Mouse (Mus musculus): ENCODE results near the gene Dock3. TPM values are rescaled to one million over a fixed set of nuclear protein-coding genes. Genes with fewer than 3 reads are reported as not detected.
A peak's percentile ranks its signal among the peaks of the same experiment; 100 is the strongest.

The Dock3 gene
- total and polyA plus RNA-seq, 3 experiments = 1.0 to 9.0 (median 6.6) TPM

DNA sequence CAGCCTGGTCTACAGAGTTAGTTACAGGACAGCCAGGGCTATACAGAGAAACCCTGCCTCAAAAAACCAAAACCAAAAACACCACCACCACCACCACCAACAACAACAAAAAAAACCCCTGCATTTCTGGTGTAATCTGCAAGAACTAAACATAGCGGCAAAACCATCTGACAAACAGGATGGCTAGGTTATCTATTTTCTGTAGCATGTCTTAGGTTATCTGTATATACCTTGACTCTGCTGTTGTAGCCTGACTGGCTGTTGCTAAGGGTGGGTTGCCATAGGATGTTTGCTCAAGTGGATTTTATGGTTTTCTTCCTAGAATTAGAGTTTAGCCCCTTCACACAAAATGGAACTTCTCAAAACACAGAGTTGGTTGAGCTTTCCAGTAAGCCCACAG, 38.1 kb upstream of the Dock3 start:
- no peak overlapping the region for H3K4me3 ChIP-seq
- intact Hi-C loops (cut with DNase I) = no loop called here

DNA sequence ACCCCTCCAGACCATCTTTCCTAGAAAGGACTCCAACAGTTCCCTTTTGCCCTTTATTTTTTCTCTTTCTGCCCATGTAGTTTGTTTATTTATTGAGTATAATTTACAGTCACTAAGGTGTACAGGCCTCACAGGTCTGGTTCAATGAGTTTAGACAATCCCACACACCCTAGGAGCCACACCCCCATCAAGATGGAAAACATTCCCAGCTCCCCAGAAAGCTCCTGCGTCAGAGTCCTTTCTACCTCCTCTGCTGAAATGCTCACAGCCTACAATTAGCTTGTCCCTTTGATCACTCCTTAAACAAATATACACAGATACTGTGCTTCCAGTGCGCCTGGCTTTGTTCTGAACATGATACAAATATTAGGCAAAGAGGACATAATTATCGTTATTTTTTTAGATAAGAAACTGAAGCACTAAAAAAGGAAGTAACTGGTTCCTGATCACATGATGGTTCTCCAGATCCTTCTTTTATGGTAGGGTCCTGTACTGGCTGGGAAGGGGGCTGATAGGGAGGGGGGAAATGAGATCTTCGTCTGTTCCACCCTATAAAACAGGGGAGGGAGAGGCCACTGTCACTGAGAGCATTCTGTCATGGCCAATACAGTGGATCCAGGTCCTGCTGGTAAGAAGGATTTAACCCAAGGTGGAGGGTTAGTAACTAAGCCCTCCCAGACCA, 36.2 kb upstream of the Dock3 start:
- H3K4me3 ChIP-seq = no peak overlapping the region

More for the DNA sequence above, 38.1 kb upstream of the Dock3 start:
- no peak overlapping the region for H3K9ac ChIP-seq (ENCODE audit: low read depth, low read length)
- TF ChIP-seq POLR2A (IDR thresholded peaks at IDR 0.05; ENCODE audit: insufficient read depth, low read depth, low read length) = no peak
- no peak for TF ChIP-seq CTCF (IDR thresholded peaks at IDR 0.05)
- TF ChIP-seq EP300 (IDR thresholded peaks at IDR 0.05; ENCODE audit: insufficient read depth, low read depth, low read length) = no peak
- 94% methylated on average over 1 of the region's 1 CpGs for WGBS
- no peaks in the 10 kb centered on the region for H3K36me3 ChIP-seq (ENCODE audit: control insufficient read depth, insufficient read depth, low read length)
- H3K27me3 ChIP-seq (ENCODE audit: control insufficient read depth, insufficient read depth, low read length) = no peaks in the 10 kb centered on the region
- no peak overlapping the region for H3K27ac ChIP-seq
- H3K79me2 ChIP-seq (replicated peaks; ENCODE audit: control insufficient read depth, insufficient read depth, low read length) = no peaks in the 10 kb centered on the region
- no peak for DNase-seq
- H3K4me1 ChIP-seq (ENCODE audit: control insufficient read depth, insufficient read depth, low read length) = peaks cover 3% of the 10 kb centered on the region; the same call in 1 of the 2 replicates

DNA sequence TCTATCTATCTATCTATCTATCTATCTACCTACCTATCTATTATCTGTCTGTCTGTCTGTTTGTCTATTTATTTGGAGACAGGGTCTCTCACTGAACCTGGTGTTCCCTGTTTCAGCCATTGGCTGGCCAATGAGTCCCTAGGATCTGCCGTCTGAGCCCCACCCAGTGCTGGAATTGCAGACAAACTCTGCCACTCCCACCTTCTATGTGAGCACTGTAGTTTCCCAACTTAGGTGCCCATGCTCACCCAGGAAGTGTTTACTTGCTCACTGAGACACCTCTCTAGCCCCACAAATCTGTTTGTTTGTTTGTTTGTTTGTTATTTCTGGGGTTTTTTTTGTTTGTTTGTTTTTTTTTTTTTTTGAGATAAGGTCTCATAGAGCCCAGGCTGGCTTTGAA, 35.3 kb upstream of the Dock3 start:
- H3K9ac ChIP-seq (ENCODE audit: low read depth, low read length) = no peak overlapping the region
- DNase-seq = no peak
- H3K27me3 ChIP-seq (ENCODE audit: control insufficient read depth, insufficient read depth, low read length) = no peaks in the 10 kb centered on the region
- H3K79me2 ChIP-seq (replicated peaks; ENCODE audit: control insufficient read depth, insufficient read depth, low read length) = no peaks in the 10 kb centered on the region
- no peaks in the 10 kb centered on the region for H3K4me1 ChIP-seq (ENCODE audit: control insufficient read depth, insufficient read depth, low read length)
- no peak for TF ChIP-seq EP300 (IDR thresholded peaks at IDR 0.05; ENCODE audit: insufficient read depth, low read depth, low read length)
- TF ChIP-seq POLR2A (IDR thresholded peaks at IDR 0.05; ENCODE audit: insufficient read depth, low read depth, low read length) = no peak
- no peak for TF ChIP-seq CTCF (IDR thresholded peaks at IDR 0.05)
- no peaks in the 10 kb centered on the region for H3K36me3 ChIP-seq (ENCODE audit: control insufficient read depth, insufficient read depth, low read length)
- no peak overlapping the region for H3K4me3 ChIP-seq
- 53% methylated on average over 1 of the region's 1 CpGs for WGBS
- H3K27ac ChIP-seq = no peak overlapping the region
- intact Hi-C loops (cut with DNase I) = no loop called here

More for the DNA sequence above, 36.2 kb upstream of the Dock3 start:
- H3K27ac ChIP-seq = no peak overlapping the region
- H3K4me1 ChIP-seq (ENCODE audit: control insufficient read depth, insufficient read depth, low read length) = peaks cover 2% of the 10 kb centered on the region; the same call in 1 of the 2 replicates
- intact Hi-C loops (cut with DNase I) = no loop called here
- WGBS = 45% methylated on average over 4 of the region's 4 CpGs
- H3K9ac ChIP-seq (ENCODE audit: low read depth, low read length) = no peak overlapping the region
- no peaks in the 10 kb centered on the region for H3K27me3 ChIP-seq (ENCODE audit: control insufficient read depth, insufficient read depth, low read length)
- H3K36me3 ChIP-seq (ENCODE audit: control insufficient read depth, insufficient read depth, low read length) = no peaks in the 10 kb centered on the region
- no peak for DNase-seq
- TF ChIP-seq POLR2A (IDR thresholded peaks at IDR 0.05; ENCODE audit: insufficient read depth, low read depth, low read length) = no peak
- no peak for TF ChIP-seq EP300 (IDR thresholded peaks at IDR 0.05; ENCODE audit: insufficient read depth, low read depth, low read length)
- no peak for TF ChIP-seq CTCF (IDR thresholded peaks at IDR 0.05)
- no peaks in the 10 kb centered on the region for H3K79me2 ChIP-seq (replicated peaks; ENCODE audit: control insufficient read depth, insufficient read depth, low read length)

DNA sequence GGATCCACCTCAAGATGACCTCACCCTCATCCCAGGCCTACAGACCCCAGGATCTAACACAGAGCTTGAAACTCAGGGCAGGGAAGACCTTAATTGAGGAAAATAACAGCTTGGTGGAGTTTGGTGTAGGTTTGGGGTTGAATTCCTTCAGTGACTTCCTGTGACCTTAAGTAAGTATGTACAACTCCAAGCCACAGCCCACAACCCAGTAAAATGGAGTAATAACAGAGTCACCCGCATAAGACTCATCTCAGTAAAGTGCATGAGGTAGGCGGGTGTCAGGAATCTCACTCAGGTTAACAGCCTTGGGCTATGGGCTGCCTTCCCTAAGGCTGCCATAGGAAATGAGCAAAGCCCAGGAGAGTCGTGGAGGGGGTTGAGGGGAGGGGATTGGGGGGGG, 33.0 kb upstream of the Dock3 start:
- no peak for DNase-seq
- no peak for TF ChIP-seq POLR2A (IDR thresholded peaks at IDR 0.05; ENCODE audit: insufficient read depth, low read depth, low read length)
- no peak for TF ChIP-seq CTCF (IDR thresholded peaks at IDR 0.05)
- Histone ChIP-seq H3K9ac (ENCODE audit: low read depth, low read length) (no peak overlapping the region), H3K4me3 (no peak overlapping the region), H3K27me3 (ENCODE audit: control insufficient read depth, insufficient read depth, low read length) (no peaks in the 10 kb centered on the region), H3K27ac (no peak overlapping the region), H3K79me2 (replicated peaks; ENCODE audit: control insufficient read depth, insufficient read depth, low read length) (no peaks in the 10 kb centered on the region), H3K4me1 (ENCODE audit: control insufficient read depth, insufficient read depth, low read length) (peaks cover 1% of the 10 kb centered on the region; the same call in 1 of the 2 replicates), H3K36me3 (ENCODE audit: control insufficient read depth, insufficient read depth, low read length) (peaks cover 2% of the 10 kb centered on the region; the same call in 1 of the 2 replicates)
- intact Hi-C loops (cut with DNase I) = no loop called here
- 71% methylated on average over 3 of the region's 3 CpGs for whole genome bisulfite sequencing

DNA sequence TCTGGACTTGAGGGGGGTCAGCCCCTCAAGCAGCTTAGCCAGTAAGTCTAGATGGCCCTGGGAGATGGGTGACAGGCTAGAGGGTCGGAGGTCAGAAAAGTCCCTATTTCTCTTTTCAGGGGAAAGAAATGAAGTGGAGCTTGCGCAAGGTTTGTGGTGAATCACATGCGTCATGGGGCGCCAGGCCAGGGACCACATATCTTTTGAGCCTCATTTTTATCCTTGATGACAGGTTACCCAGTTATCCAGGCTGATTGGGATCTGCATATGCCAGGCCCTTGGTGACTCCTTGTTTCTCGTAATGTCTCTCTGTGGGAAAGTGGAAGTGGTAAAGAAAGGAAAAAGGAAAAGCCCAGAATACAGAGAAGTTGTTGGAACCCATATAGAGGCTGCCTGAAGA, 32.2 kb upstream of the Dock3 start:
- H3K27me3 ChIP-seq (ENCODE audit: control insufficient read depth, insufficient read depth, low read length) = no peaks in the 10 kb centered on the region
- no peaks in the 10 kb centered on the region for H3K79me2 ChIP-seq (replicated peaks; ENCODE audit: control insufficient read depth, insufficient read depth, low read length)
- TF ChIP-seq EP300 (IDR thresholded peaks at IDR 0.05; ENCODE audit: insufficient read depth, low read depth, low read length) (no peak), POLR2A (IDR thresholded peaks at IDR 0.05; ENCODE audit: insufficient read depth, low read depth, low read length) (no peak), CTCF (IDR thresholded peaks at IDR 0.05) (no peak)
- peaks cover 2% of the 10 kb centered on the region; the same call in 1 of the 2 replicates for H3K36me3 ChIP-seq (ENCODE audit: control insufficient read depth, insufficient read depth, low read length)
- peak in 1 of 2 experiments; percentile 47 for DNase-seq
- intact Hi-C loops (cut with DNase I) = no loop called here
- H3K4me3 ChIP-seq = no peak overlapping the region
- H3K9ac ChIP-seq (ENCODE audit: low read depth, low read length) = no peak overlapping the region
- no peak overlapping the region for H3K27ac ChIP-seq
- peaks cover 3% of the 10 kb centered on the region for H3K4me1 ChIP-seq (ENCODE audit: control insufficient read depth, insufficient read depth, low read length)
- 83% methylated on average over 5 of the region's 5 CpGs for WGBS

DNA sequence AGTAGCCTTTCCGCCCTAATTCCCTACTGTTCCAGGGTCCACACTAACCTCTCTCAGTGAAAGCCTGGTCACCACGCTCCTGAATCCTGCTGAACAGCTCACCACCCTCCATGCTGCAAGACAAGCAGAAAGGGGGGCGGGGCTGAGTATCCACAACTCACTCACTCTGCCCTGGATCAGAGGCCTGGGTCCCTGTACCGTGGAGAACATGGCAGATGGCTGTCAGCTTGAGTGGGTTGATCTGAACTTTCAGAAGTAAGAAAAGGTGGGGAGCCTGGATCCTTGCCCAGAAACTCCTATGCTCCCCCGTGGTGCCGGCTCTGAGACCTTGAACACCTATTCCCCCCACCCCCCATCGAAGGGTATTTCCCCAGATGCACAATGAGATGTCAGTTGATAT, 30.7 kb upstream of the Dock3 start:
- no peak overlapping the region for H3K9ac ChIP-seq (ENCODE audit: low read depth, low read length)
- no peaks in the 10 kb centered on the region for H3K79me2 ChIP-seq (replicated peaks; ENCODE audit: control insufficient read depth, insufficient read depth, low read length)
- TF ChIP-seq EP300 (IDR thresholded peaks at IDR 0.05; ENCODE audit: insufficient read depth, low read depth, low read length) = no peak
- no peak for TF ChIP-seq CTCF (IDR thresholded peaks at IDR 0.05)
- TF ChIP-seq POLR2A (IDR thresholded peaks at IDR 0.05; ENCODE audit: insufficient read depth, low read depth, low read length) = no peak
- intact Hi-C loops (cut with DNase I) = no loop called here
- peaks cover 2% of the 10 kb centered on the region; the same call in 1 of the 2 replicates for H3K36me3 ChIP-seq (ENCODE audit: control insufficient read depth, insufficient read depth, low read length)
- H3K27ac ChIP-seq = no peak overlapping the region
- no peaks in the 10 kb centered on the region for H3K27me3 ChIP-seq (ENCODE audit: control insufficient read depth, insufficient read depth, low read length)
- no peak overlapping the region for H3K4me3 ChIP-seq
- no peak for DNase-seq
- H3K4me1 ChIP-seq (ENCODE audit: control insufficient read depth, insufficient read depth, low read length) = peaks cover 3% of the 10 kb centered on the region
- WGBS = 86% methylated on average over 7 of the region's 7 CpGs

Measured in heart, adult 2 months (tissue).